Mouse (Mus musculus) liver, embryonic 11.5 days (tissue): ENCODE measurements around the gene Noa1. TPM values are rescaled to one million over a fixed set of nuclear protein-coding genes. Genes with fewer than 3 reads are reported as not detected.

Experiments
- microRNA-seq: library from miRNA; unstranded; fragments of <30 nt; microRNA quantifications from one replicate; pipeline ENCODE4, GENCODE M21; 2017; ENCODE audit warnings: borderline number of aligned reads
- polyA plus RNA-seq: library from polyadenylated mRNA; unstranded; fragments of >200 nt; fragmentation: Nextera tagmentation; extraction: Ambion mirVana; gene quantifications from 2 replicates; pipeline ENCODE4 v1.2.1, GENCODE M21; 2014

Noa1 gene
- polyA plus RNA-seq, 1 experiment from 2014 or later = 57.7 TPM

Small RNA genes lying within 50 kb of the gene (microRNA-seq; reads per million reads assigned to microRNA genes)
- 1.1 reads per million for gene Mir5098

Other genes starting within 250 kb of the Noa1 start
- gene Hopx, start 195.0 kb downstream of the Noa1 start, polyA plus RNA-seq = 0.15 TPM in 1 of 2 replicates, not detected in the other
- gene Spink2, start 98.6 kb downstream of the Noa1 start, polyA plus RNA-seq = 0.29 TPM in 1 of 2 replicates, not detected in the other
- gene Rest, start 44.6 kb downstream of the Noa1 start, polyA plus RNA-seq = 21.8 and 22.7 TPM in 2 replicates
- gene Polr2b, start 63 bp upstream of the Noa1 start, polyA plus RNA-seq = 70.0 and 81.3 TPM in 2 replicates
- 8.2 and 8.6 TPM in 2 replicates for gene Igfbp7, start 98.0 kb upstream of the Noa1 start, polyA plus RNA-seq